Mouse (Mus musculus) erythroblast, embryonic 14.5 days (primary cell): ENCODE results near the gene Rhox6.

ENCODE experiments used
- GATA1 ChIP-seq: IDR thresholded peaks from 2 replicates; pipeline ENCODE4 v1.6.1; 2012; ENCODE audit warnings: low read length, inconsistent platforms, mixed read lengths
- TAL1 ChIP-seq: IDR thresholded peaks from 3 replicates; pipeline ENCODE4 v1.6.1; 2012; ENCODE audit warnings: low read length, inconsistent platforms, mixed read lengths

GRCm38 (mm10) chrX:37878844-37879243 lies 52.1 kb downstream of the Rhox6 start, which contains the start of gene Rhox8:
- no peak for TF ChIP-seq GATA1
- no peak for TF ChIP-seq TAL1
